Mouse (Mus musculus): ENCODE results near the gene Htra3. TPM values are rescaled to one million over a fixed set of nuclear protein-coding genes. Genes with fewer than 3 reads are reported as not detected.

The Htra3 gene
- polyA plus RNA-seq, 1 experiment: not detected

DNA sequence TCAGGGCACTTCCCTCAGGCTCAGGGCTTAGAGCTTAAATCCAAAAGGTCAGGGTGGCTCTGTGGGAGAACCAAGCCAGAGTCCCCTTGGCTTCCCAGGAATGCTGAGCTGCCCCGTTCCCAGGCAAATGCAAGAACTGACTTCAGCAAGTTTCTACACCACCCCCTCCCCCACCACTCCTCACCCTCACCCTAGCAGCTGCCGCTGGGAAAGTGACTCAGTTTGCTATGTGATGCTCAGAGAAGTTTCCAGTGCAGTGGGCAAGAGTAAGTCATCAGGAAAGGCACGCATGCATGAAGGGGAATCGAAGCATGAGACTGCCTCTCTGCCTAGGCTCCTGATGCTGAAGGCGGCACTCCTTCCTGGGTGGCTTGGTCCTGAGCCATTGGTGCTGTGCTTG is 62.6 kb downstream of the Htra3 start:
- H3K9me3 ChIP-seq (ENCODE audit: control insufficient read depth, low read length): no peaks in the 10 kb centered on the region
- no peaks in the 10 kb centered on the region for H3K36me3 ChIP-seq (ENCODE audit: control insufficient read depth)
- H3K4me1 ChIP-seq (ENCODE audit: control insufficient read depth): no peaks in the 10 kb centered on the region
- no peaks in the 10 kb centered on the region for H3K27me3 ChIP-seq (ENCODE audit: control insufficient read depth)
- TF ChIP-seq TAL1 (IDR thresholded peaks at IDR 0.05; ENCODE audit: low read length) (no peak), GATA1 (IDR thresholded peaks at IDR 0.05; ENCODE audit: low read length) (no peak)
- no peak overlapping the region for H3K4me3 ChIP-seq (replicated peaks)

DNA sequence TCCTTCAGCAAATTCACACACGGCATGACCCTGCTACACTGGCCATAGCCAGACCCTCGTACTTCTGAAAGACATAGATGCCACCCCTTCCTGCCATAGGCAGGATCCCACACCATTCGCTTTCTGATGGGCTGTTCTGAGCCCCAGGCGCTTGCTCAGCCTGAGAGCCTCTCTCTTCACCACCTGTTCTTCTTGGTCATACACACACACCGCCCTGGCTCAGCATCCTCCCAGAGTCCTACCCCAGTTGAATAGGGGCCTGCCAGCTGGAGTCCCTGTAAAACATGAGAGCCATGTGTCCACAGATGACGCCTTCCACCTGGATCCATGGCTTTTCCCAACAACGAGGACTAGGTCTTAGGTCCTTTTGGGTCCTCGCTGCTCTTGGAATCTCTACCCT is 66.9 kb downstream of the Htra3 start:
- no peak overlapping the region for H3K4me3 ChIP-seq (replicated peaks)
- H3K4me1 ChIP-seq (ENCODE audit: control insufficient read depth): no peaks in the 10 kb centered on the region
- H3K9me3 ChIP-seq (ENCODE audit: control insufficient read depth, low read length): no peaks in the 10 kb centered on the region
- TF ChIP-seq TAL1 (IDR thresholded peaks at IDR 0.05; ENCODE audit: low read length) (no peak), GATA1 (IDR thresholded peaks at IDR 0.05; ENCODE audit: low read length) (no peak)
- no peaks in the 10 kb centered on the region for H3K27me3 ChIP-seq (ENCODE audit: control insufficient read depth)
- H3K36me3 ChIP-seq (ENCODE audit: control insufficient read depth): no peaks in the 10 kb centered on the region

DNA sequence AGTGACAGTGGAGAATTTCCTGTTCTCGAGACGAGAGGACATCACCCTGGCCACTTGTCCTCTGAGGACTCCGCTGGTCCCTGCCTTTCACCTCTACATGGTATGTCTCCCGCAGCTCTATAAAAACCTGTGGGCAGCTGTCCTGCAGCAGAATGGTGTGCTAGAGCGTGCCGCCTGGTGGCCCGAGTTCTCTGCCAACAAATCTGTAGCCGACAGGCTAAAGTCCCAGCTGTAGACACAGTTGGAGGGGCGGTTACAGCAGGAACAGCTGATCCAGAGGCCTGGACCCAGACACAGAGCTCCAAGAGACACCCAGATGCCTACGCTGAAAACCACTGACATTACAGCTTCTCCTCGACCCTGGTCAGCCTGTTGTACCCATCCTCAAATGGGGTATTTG is 67.7 kb downstream of the Htra3 start:
- TF ChIP-seq TAL1 (IDR thresholded peaks at IDR 0.05; ENCODE audit: low read length): no peak
- no peak for TF ChIP-seq GATA1 (IDR thresholded peaks at IDR 0.05; ENCODE audit: low read length)
- Histone ChIP-seq H3K4me1 (ENCODE audit: control insufficient read depth) (no peaks in the 10 kb centered on the region), H3K9me3 (ENCODE audit: control insufficient read depth, low read length) (no peaks in the 10 kb centered on the region), H3K27me3 (ENCODE audit: control insufficient read depth) (no peaks in the 10 kb centered on the region), H3K36me3 (ENCODE audit: control insufficient read depth) (no peaks in the 10 kb centered on the region), H3K4me3 (replicated peaks) (no peak overlapping the region)

DNA sequence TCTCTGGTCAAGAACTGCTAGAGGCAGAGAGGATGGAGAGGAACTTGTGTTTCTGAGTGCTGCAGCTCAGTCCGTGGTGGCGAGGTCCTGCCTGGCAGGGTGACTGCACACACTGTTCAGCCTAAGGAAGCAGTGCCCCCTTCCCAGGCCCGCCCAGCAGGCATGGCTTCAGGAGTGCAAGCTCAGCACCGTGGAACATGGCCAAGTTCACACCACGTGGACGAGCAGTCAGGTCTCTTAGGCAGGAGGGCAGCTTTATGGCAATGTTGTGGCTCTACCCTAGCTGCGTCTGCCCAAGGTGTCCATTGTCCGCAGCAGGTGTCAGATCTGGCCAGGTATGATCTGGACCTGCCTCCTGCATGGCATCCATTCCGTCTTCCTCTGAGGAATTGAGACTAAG is 68.4 kb downstream of the Htra3 start:
- Histone ChIP-seq H3K9me3 (ENCODE audit: control insufficient read depth, low read length) (no peaks in the 10 kb centered on the region), H3K36me3 (ENCODE audit: control insufficient read depth) (no peaks in the 10 kb centered on the region), H3K4me1 (ENCODE audit: control insufficient read depth) (no peaks in the 10 kb centered on the region), H3K4me3 (replicated peaks) (no peak overlapping the region), H3K27me3 (ENCODE audit: control insufficient read depth) (no peaks in the 10 kb centered on the region)
- no peak for TF ChIP-seq TAL1 (IDR thresholded peaks at IDR 0.05; ENCODE audit: low read length)
- no peak for TF ChIP-seq GATA1 (IDR thresholded peaks at IDR 0.05; ENCODE audit: low read length)

DNA sequence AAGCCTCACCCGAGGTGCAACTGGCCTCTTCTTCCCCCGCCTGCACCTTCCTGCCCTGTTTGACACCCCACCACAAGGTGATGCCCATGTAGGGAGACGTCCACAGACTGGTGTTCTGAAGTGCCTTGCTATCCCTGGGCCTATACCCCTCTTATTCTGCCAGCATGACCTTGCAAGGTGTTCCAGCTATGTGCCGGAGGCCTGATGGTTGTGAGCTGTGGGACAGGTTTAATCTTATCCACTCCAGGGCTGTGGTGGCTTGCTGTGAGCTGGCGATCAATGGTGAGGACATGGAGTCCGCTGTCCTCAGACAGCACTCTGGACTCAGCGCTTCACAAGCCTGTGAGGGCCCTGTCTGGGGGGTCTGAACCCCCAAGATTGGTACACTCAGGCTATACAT is 69.2 kb downstream of the Htra3 start:
- no peak for TF ChIP-seq TAL1 (IDR thresholded peaks at IDR 0.05; ENCODE audit: low read length)
- TF ChIP-seq GATA1 (IDR thresholded peaks at IDR 0.05; ENCODE audit: low read length): no peak
- no peak overlapping the region for H3K4me3 ChIP-seq (replicated peaks)
- H3K4me1 ChIP-seq (ENCODE audit: control insufficient read depth): no peaks in the 10 kb centered on the region
- H3K27me3 ChIP-seq (ENCODE audit: control insufficient read depth): no peaks in the 10 kb centered on the region
- H3K9me3 ChIP-seq (ENCODE audit: control insufficient read depth, low read length): no peaks in the 10 kb centered on the region
- H3K36me3 ChIP-seq (ENCODE audit: control insufficient read depth): no peaks in the 10 kb centered on the region

DNA sequence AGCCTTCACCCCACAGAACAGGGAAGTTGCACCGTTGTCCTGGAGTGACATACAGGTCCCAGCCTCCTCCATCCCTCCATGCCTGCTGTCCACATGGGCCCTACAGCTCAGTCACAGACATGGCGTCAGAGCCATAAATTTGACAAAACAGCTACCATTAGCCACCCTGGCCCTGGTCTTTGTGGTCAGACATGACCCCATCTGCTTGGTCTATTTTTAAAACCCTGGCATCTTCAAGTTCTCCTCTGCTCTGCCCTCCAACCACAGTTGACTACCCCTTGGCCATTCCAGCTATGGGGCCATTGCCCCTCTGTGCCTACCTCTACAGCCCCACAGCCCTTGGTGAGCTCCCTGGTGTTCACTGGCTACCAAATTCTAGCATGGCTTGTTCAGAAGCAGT is 69.6 kb downstream of the Htra3 start:
- H3K4me3 ChIP-seq (replicated peaks): no peak overlapping the region
- no peaks in the 10 kb centered on the region for H3K27me3 ChIP-seq (ENCODE audit: control insufficient read depth)
- H3K9me3 ChIP-seq (ENCODE audit: control insufficient read depth, low read length): no peaks in the 10 kb centered on the region
- no peaks in the 10 kb centered on the region for H3K36me3 ChIP-seq (ENCODE audit: control insufficient read depth)
- no peaks in the 10 kb centered on the region for H3K4me1 ChIP-seq (ENCODE audit: control insufficient read depth)
- TF ChIP-seq TAL1 (IDR thresholded peaks at IDR 0.05; ENCODE audit: low read length) (no peak), GATA1 (IDR thresholded peaks at IDR 0.05; ENCODE audit: low read length) (no peak)

GRCm38 (mm10) chr5:35609381-35609780 is 70.2 kb downstream of the Htra3 start:
- H3K9me3 ChIP-seq (ENCODE audit: control insufficient read depth, low read length): no peaks in the 10 kb centered on the region
- H3K36me3 ChIP-seq (ENCODE audit: control insufficient read depth): no peaks in the 10 kb centered on the region
- no peaks in the 10 kb centered on the region for H3K27me3 ChIP-seq (ENCODE audit: control insufficient read depth)

GRCm38 (mm10) chr5:35608559-35608958 is 71.0 kb downstream of the Htra3 start:
- Histone ChIP-seq H3K27me3 (ENCODE audit: control insufficient read depth) (no peaks in the 10 kb centered on the region), H3K4me3 (replicated peaks) (no peak overlapping the region), H3K9me3 (ENCODE audit: control insufficient read depth, low read length) (no peaks in the 10 kb centered on the region), H3K36me3 (ENCODE audit: control insufficient read depth) (no peaks in the 10 kb centered on the region), H3K4me1 (ENCODE audit: control insufficient read depth) (no peaks in the 10 kb centered on the region)
- TF ChIP-seq TAL1 (IDR thresholded peaks at IDR 0.05; ENCODE audit: low read length) (no peak), GATA1 (IDR thresholded peaks at IDR 0.05; ENCODE audit: low read length) (no peak)

More at GRCm38 (mm10) chr5:35609381-35609780, 70.2 kb downstream of the Htra3 start:
- no peak overlapping the region for H3K4me3 ChIP-seq (replicated peaks)
- no peaks in the 10 kb centered on the region for H3K4me1 ChIP-seq (ENCODE audit: control insufficient read depth)
- TF ChIP-seq GATA1 (IDR thresholded peaks at IDR 0.05; ENCODE audit: low read length) (no peak), TAL1 (IDR thresholded peaks at IDR 0.05; ENCODE audit: low read length) (no peak)

DNA sequence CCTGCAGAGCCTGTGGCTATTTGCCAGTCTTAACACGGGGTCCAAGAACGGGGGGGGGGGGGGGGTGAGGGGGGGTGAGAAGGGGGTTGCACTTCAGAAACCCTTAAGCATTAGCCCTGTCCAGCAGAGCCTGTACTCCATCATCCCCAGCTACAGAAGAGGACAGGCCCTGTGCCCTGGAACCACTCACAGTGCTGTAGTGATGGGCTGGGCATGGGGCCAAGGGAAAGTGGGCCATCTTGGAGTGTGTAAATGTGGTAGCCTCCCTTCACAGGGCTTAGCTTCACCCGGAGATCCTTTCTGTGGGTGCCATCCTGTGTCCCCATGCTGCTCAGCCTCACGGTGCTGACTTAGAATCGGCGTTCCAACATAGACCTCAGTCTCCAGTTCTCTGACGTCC is 71.8 kb downstream of the Htra3 start:
- Histone ChIP-seq H3K9me3 (ENCODE audit: control insufficient read depth, low read length) (no peaks in the 10 kb centered on the region), H3K4me3 (replicated peaks) (no peak overlapping the region), H3K36me3 (ENCODE audit: control insufficient read depth) (no peaks in the 10 kb centered on the region), H3K4me1 (ENCODE audit: control insufficient read depth) (no peaks in the 10 kb centered on the region), H3K27me3 (ENCODE audit: control insufficient read depth) (no peaks in the 10 kb centered on the region)
- no peak for TF ChIP-seq GATA1 (IDR thresholded peaks at IDR 0.05; ENCODE audit: low read length)
- TF ChIP-seq TAL1 (IDR thresholded peaks at IDR 0.05; ENCODE audit: low read length): no peak

DNA sequence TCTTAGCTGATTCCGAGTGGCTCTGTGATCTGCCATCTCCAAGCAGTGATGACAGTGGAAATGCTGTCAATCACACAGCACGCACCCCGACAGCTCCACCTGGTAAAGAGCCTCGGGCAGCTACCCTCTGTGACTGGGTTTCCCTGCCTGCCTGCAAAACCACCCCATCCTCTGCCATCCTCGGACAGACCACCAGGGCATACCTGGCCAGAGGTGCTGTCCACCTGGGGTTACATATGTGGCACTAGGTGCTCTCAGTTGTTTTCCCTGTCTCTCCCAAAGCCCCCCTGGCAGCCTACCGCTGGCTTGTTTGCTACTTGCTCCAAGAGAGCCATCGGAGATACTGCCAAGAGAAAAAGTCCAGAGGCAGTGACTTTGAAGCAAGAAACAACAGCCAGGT is 72.8 kb downstream of the Htra3 start:
- Histone ChIP-seq H3K9me3 (ENCODE audit: control insufficient read depth, low read length) (no peaks in the 10 kb centered on the region), H3K4me1 (ENCODE audit: control insufficient read depth) (no peaks in the 10 kb centered on the region), H3K4me3 (replicated peaks) (no peak overlapping the region), H3K36me3 (ENCODE audit: control insufficient read depth) (peaks cover 3% of the 10 kb centered on the region; the same call in 1 of the 2 replicates), H3K27me3 (ENCODE audit: control insufficient read depth) (no peaks in the 10 kb centered on the region)
- TF ChIP-seq TAL1 (IDR thresholded peaks at IDR 0.05; ENCODE audit: low read length) (no peak), GATA1 (IDR thresholded peaks at IDR 0.05; ENCODE audit: low read length) (no peak)
